Mouse (Mus musculus) neural tube, embryonic 15.5 days (tissue): Measurements from ENCODE around the gene Mylk. TPM values are rescaled to one million over a fixed set of nuclear protein-coding genes. Genes with fewer than 3 reads are reported as not detected.
"Not testable (repeated sequence)": the region's sequence is repeated elsewhere in the genome, so short reads cannot be mapped to it uniquely, and the experiment has no call there.

Source experiments
- ATAC-seq: fragments of 200-750 bp; cut with Nextera tagmentation; 2 replicates; pipeline ENCODE4 v1.8.0; 2017; ENCODE audit warnings: mild to moderate bottlenecking, moderate TSS enrichment, moderate library complexity; ENCODE audit not compliant: low FRiP score
- H3K27ac ChIP-seq: fragments of 300-500 bp; sonication (generic); replicated peaks from 2 replicates; pipeline ENCODE4 v1.5.1; 2015; ENCODE audit warnings: mild to moderate bottlenecking, inconsistent platforms
- H3K27me3 ChIP-seq: fragments of 300-500 bp; sonication (generic); replicated peaks from 2 replicates; pipeline ENCODE4 v1.6.1; 2015; ENCODE audit warnings: inconsistent platforms
- H3K36me3 ChIP-seq: fragments of 300-500 bp; sonication (generic); 2 replicates; pipeline ENCODE4 v1.6.1; 2015; ENCODE audit warnings: inconsistent platforms
- H3K4me1 ChIP-seq: fragments of 300-500 bp; sonication (generic); 2 replicates; pipeline ENCODE4 v1.6.1; 2015; ENCODE audit warnings: inconsistent platforms
- H3K4me2 ChIP-seq: fragments of 300-500 bp; sonication (generic); 2 replicates; pipeline ENCODE4 v1.6.1; 2015; ENCODE audit warnings: inconsistent platforms, mild to moderate bottlenecking, moderate library complexity
- H3K4me3 ChIP-seq: fragments of 300-500 bp; sonication (generic); replicated peaks from 2 replicates; pipeline ENCODE4 v1.5.1; 2015; ENCODE audit warnings: mild to moderate bottlenecking, inconsistent platforms
- H3K9ac ChIP-seq: fragments of 300-500 bp; sonication (generic); replicated peaks from 2 replicates; pipeline ENCODE4 v1.6.1; 2015; ENCODE audit warnings: mild to moderate bottlenecking, inconsistent platforms
- H3K9me3 ChIP-seq: fragments of 300-500 bp; sonication (generic); replicated peaks from 2 replicates; pipeline ENCODE4 v1.6.1; 2016; ENCODE audit warnings: inconsistent platforms
- WGBS: fragments of 180-500 bp; shearing (Covaris S2); methylation state at CpG from one replicate; pipeline ENCODE4 v1.1.7; 2015; ENCODE audit warnings: mixed read lengths; 5-methylcytosine and 5-hydroxymethylcytosine counted together
- polyA plus RNA-seq: library from polyadenylated mRNA; unstranded; fragments of >200 nt; fragmentation: Nextera tagmentation; extraction: Ambion mirVana; gene quantifications from 2 replicates; pipeline ENCODE4 v1.2.1, GENCODE M21; 2015

The Mylk gene
- polyA plus RNA-seq, 1 experiment from 2014 or later = 4.5 TPM

DNA sequence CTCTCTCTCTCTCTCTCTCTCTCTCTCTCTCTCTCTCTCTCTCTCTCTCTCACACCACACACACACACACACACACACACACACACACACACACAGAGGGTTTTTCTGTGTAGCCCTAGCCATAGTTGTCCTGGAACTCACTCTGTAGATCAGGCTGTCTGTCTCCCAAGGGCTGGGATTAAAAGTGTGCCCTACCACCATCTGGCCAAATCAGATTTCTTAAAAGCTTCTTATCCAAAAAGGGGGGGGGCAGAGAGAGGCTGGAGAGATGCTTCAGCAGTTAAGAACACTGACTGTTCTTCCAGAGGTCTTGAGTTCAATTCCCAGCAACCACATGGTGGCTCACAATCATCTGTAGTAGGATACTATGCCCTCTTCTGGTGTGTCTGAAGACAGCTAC is 68.2 kb downstream of the Mylk start:
- H3K27me3 ChIP-seq, H3K4me1 ChIP-seq, H3K36me3 ChIP-seq, ATAC-seq, H3K9ac ChIP-seq, H3K4me2 ChIP-seq, H3K9me3 ChIP-seq, H3K4me3 ChIP-seq, H3K27ac ChIP-seq: not testable (repeated sequence)

DNA sequence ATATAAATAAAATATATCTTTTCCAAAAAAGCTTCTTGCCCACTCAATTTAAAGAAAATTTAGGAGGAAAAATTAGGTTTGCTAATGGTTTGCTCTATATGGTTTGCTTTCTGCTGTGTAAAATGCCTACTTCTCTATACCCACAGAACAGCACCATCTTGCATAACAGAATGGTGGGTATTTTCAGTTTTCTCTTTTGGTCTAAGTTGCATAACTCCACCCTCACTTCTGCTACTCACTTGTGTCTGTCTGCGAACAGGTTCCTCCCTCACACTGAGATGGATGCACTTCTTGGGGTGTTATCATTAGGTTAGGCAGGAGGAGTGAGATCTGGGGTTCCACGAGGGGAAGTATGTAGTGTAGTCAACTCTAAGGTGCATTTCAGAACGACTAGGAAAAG is 68.6 kb downstream of the Mylk start:
- no peak overlapping the region for H3K4me3 ChIP-seq
- no peak overlapping the region for H3K4me2 ChIP-seq
- no peaks in the 10 kb centered on the region for H3K4me1 ChIP-seq
- no peaks in the 10 kb centered on the region for H3K27me3 ChIP-seq
- H3K9ac ChIP-seq = no peak overlapping the region
- no peak for ATAC-seq
- H3K27ac ChIP-seq = no peak overlapping the region
- WGBS = 83% methylated on average over 3 of the region's 3 CpGs
- H3K9me3 ChIP-seq = no peaks in the 10 kb centered on the region
- no peaks in the 10 kb centered on the region for H3K36me3 ChIP-seq

DNA sequence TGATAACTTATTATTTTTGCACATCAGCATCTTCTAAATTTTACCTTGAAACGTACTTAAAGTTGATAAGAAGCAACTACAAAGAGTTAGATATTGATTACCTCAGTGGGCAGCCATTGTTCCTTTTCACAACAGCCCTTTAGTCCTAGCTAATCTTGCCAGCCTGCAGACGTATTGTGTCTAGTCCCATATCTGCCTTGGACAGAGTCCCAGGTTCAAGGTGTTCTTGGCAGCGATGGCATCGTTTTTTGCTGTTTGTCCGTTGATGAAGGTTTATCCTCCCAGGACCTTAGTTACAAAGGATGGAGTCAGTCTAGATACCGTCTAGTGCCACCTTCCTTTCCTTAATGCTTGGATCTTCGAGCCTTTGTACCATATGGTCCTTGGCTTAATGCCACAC is 69.6 kb downstream of the Mylk start:
- no peak overlapping the region for H3K4me2 ChIP-seq
- WGBS = 85% methylated on average over 7 of the region's 7 CpGs
- H3K9me3 ChIP-seq = no peaks in the 10 kb centered on the region
- H3K9ac ChIP-seq = no peak overlapping the region
- H3K36me3 ChIP-seq = no peaks in the 10 kb centered on the region
- ATAC-seq = no peak
- no peaks in the 10 kb centered on the region for H3K4me1 ChIP-seq
- H3K4me3 ChIP-seq = no peak overlapping the region
- H3K27me3 ChIP-seq = no peaks in the 10 kb centered on the region
- H3K27ac ChIP-seq = no peak overlapping the region

DNA sequence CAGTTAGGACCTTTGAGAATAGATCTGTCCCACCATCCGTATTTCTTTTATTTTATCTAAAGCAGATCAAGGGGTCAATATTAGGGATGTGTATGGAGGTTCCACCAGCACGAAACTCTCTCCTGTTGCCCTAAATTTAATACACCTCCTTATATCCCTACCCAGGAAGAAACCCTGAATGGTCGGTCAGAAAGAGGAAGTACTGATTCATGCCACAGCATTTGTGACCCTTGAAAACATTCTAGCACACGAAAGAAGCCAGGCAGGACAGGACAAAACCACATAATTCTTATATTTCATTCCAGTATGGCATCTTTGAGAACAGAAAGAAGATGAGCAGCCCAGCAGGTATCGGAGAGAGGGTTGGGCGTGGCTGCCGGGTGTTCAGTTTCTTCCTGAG is 71.5 kb downstream of the Mylk start:
- Histone ChIP-seq H3K27ac (no peak overlapping the region), H3K9ac (no peak overlapping the region), H3K36me3 (no peaks in the 10 kb centered on the region), H3K27me3 (no peaks in the 10 kb centered on the region), H3K4me2 (no peak overlapping the region), H3K9me3 (no peaks in the 10 kb centered on the region), H3K4me3 (no peak overlapping the region), H3K4me1 (no peaks in the 10 kb centered on the region)
- 87% methylated on average over 7 of the region's 7 CpGs for WGBS
- no peak for ATAC-seq

DNA sequence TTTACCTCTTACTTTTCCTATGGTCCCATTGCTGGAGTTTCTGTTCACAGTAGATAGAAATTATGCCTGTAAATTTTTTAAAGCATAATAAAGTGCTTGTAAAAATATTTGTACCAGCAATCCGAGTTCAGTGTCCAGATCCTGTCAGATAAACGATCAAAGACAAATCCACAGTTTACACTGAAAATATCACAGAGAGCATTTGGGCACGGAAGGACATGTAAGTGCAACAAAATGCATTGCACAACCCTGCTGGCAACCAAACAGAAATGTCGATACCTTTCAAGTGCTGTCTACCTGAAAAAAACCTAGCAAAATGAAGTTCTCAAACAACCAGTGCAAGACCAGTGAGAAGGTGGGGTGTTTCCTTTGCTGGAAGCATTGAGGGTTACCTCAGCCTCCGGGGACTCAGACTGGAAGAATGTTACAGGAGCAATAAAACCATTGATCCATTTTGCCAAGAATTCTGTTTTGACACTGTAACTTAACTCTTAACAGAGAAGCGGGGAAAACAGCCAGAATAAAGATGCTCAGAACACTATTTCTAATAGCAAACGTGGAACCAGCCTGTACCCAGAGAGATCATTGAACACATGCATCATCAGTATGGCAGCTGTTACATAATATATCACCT is 80.2 kb downstream of the Mylk start:
- H3K4me2 ChIP-seq = no peak overlapping the region
- H3K27me3 ChIP-seq = no peaks in the 10 kb centered on the region
- no peak overlapping the region for H3K4me3 ChIP-seq
- H3K36me3 ChIP-seq = no peaks in the 10 kb centered on the region
- H3K9ac ChIP-seq = no peak overlapping the region
- H3K27ac ChIP-seq = no peak overlapping the region
- no peak for ATAC-seq
- 74% methylated on average over 7 of the region's 7 CpGs for WGBS
- no peaks in the 10 kb centered on the region for H3K9me3 ChIP-seq
- no peaks in the 10 kb centered on the region for H3K4me1 ChIP-seq

DNA sequence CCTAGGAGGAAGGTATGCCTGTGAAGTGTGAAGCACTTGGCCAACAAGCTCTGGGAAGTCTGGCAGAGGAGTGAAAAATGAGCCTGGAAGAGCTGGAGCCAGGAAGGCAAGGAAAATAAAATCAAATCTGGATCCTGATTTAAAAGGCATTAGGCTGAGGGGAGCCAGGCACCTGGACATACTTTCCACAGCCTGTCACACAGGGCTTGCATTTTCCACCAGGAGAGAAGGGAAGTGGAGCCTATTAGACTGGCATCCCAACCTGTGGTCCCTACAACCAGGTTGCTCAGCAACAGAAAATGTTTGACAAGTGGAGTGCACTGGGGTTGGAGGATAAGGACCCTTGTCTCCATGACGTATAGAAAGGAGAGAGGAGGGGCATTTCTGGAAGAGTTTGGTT is 89.5 kb downstream of the Mylk start:
- no peak overlapping the region for H3K4me2 ChIP-seq
- 48% methylated on average over 1 of the region's 1 CpGs for WGBS
- no peak overlapping the region for H3K9ac ChIP-seq
- ATAC-seq = no peak
- no peaks in the 10 kb centered on the region for H3K27me3 ChIP-seq
- no peaks in the 10 kb centered on the region for H3K9me3 ChIP-seq
- H3K27ac ChIP-seq = no peak overlapping the region
- H3K4me3 ChIP-seq = no peak overlapping the region
- H3K36me3 ChIP-seq = no peaks in the 10 kb centered on the region
- H3K4me1 ChIP-seq = no peaks in the 10 kb centered on the region

DNA sequence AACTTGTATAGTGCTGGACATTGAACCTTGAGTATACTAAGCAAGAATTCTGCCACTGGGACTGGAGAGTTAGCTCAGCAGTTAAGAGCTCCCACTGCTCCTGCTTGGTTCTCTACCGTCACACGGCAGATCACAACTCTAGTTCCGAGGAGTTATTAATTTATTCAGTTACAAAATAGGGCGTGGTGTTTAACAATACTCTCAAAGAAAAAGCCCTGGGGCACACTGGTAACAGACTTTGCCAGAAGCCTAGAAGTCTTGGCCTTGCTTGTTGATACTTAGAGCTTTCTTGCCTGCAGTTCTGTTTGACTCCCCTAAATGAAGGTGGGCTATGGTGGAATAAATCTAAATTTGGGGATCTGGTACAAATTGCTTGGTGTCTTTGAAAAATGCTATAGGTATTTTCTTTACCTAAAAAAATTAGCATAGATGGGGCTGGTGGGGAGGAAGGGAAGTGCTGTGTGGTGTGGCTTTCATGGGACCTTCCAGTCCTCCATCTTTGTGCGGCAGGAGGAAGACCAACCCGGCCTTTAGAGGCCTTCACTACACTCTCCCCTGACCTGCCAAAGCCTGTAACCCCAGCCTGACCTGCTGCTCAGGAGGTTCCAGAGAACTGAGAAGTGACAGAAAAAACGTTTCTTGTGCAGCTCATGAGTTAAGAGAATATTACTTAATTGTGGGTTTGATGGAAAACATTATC is 94.1 kb downstream of the Mylk start:
- Histone ChIP-seq H3K36me3 (no peaks in the 10 kb centered on the region), H3K27me3 (no peaks in the 10 kb centered on the region), H3K4me3 (no peak overlapping the region), H3K27ac (no peak overlapping the region), H3K9ac (no peak overlapping the region), H3K9me3 (0 out of 2 replicates have a peak, but pooled peaks cover 8% of the 10 kb centered on the region), H3K4me1 (no peaks in the 10 kb centered on the region), H3K4me2 (no peak overlapping the region)
- WGBS = 79% methylated on average over 7 of the region's 7 CpGs
- no peak for ATAC-seq

DNA sequence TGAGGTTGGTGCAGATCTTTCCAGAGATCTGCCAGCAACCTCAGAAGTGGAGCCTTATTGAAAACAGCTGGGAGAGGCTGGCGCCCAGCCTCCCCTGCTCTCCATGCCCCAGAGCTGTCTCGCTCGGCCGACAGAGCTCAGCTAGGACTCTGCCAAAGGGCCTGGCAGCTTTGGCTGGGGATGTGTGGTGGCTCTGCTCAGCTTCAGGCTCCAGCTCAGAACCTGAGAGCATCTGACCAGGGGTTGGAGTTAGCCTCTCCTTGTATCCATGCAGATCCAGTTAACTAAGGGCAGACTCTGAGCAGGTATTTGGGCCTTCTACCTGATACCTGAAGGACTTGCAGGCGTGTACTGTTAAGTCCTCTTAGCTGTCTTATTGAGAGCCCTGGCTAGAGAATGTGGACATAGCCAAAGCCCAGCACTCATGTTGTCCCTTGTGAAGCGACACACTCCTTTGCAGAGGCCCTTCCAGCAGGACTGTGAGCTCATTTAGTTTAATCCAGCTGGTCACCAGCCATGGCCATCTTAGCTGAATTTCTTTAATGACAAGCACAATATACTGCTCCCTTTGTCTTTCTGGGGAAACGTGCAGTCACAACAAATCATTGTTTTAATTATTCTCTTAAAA is 94.8 kb downstream of the Mylk start:
- Histone ChIP-seq H3K9ac (no peak overlapping the region), H3K27ac (no peak overlapping the region), H3K4me1 (no peaks in the 10 kb centered on the region), H3K27me3 (no peaks in the 10 kb centered on the region), H3K4me3 (no peak overlapping the region), H3K36me3 (no peaks in the 10 kb centered on the region), H3K9me3 (0 out of 2 replicates have a peak, but pooled peaks cover 8% of the 10 kb centered on the region), H3K4me2 (no peak overlapping the region)
- WGBS = 84% methylated on average over 7 of the region's 7 CpGs
- no peak for ATAC-seq

DNA sequence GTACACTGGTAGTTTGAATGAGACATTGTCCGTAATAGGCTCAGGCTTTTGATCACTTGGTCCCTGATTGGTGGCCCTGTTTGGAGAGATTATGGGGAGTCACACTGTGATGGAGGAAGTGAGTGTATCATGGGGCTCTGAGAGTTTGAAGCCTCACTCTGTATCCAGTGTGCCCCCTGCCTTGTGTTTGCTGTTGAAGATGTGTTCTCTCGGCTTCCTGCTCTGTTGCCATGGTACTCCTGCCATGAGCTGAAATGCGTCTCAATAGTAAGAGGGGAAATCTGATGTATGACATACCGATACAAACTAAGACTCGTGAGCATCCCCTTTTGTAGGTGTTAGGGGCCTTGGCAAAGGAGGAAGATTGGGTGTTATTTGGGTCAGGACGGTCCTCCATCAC is 99.8 kb downstream of the Mylk start:
- Histone ChIP-seq H3K4me3 (no peak overlapping the region), H3K36me3 (no peaks in the 10 kb centered on the region), H3K27me3 (no peaks in the 10 kb centered on the region), H3K9ac (no peak overlapping the region), H3K9me3 (0 out of 2 replicates have a peak, but pooled peaks cover 8% of the 10 kb centered on the region), H3K27ac (no peak overlapping the region), H3K4me2 (no peak overlapping the region), H3K4me1 (no peaks in the 10 kb centered on the region)
- WGBS = 59% methylated on average over 6 of the region's 6 CpGs
- no peak for ATAC-seq

DNA sequence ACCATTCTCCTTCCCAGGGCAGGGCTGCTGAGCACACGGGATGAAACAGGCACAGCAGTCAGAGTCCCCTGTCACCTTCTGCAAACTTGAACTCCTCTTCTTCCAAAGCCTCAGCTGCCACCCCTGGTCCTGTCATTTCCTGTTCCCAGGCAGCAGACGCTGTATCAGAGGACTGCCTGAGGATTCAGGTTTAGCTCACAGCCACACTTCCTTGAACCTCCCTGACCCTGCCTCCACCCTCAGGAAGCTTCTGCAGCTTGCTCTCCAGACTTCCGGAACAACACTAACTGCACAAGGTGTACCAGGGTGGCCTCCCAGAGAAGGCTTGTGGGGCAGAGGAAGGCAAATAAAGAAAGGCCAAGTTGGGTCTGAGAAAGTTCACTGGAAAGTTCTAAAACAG is 102.6 kb downstream of the Mylk start:
- WGBS = 72% methylated on average over 3 of the region's 3 CpGs
- Histone ChIP-seq H3K4me2 (no peak overlapping the region), H3K27me3 (no peaks in the 10 kb centered on the region), H3K36me3 (no peaks in the 10 kb centered on the region), H3K4me3 (no peak overlapping the region), H3K9me3 (no peaks in the 10 kb centered on the region), H3K9ac (no peak overlapping the region), H3K27ac (no peak overlapping the region), H3K4me1 (no peaks in the 10 kb centered on the region)
- no peak for ATAC-seq

DNA sequence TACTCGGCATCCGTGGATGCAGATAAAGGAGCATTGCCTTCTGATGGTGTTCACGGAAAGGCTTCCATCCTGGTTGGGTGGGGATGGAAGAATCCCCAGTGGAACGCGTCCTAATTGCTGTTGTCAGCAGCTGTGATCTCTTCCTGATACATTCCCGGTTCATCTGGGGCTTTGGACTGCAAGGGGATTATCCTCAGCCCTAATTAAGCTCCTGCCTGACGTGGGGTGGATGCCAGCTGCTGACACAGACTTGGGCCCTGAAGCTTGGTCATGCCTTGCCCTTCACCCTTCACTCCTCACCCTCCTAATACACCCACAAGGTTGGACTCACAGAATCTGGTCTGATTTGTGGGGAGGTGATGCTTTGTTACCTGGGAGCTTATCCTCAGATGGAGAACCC is 109.1 kb downstream of the Mylk start:
- H3K4me3 ChIP-seq = no peak overlapping the region
- H3K27ac ChIP-seq = no peak overlapping the region
- no peaks in the 10 kb centered on the region for H3K27me3 ChIP-seq
- H3K4me1 ChIP-seq = peaks cover 6% of the 10 kb centered on the region
- H3K4me2 ChIP-seq = no peak overlapping the region
- 62% methylated on average over 7 of the region's 7 CpGs for WGBS
- ATAC-seq = no peak
- no peak overlapping the region for H3K9ac ChIP-seq
- H3K9me3 ChIP-seq = no peaks in the 10 kb centered on the region
- no peaks in the 10 kb centered on the region for H3K36me3 ChIP-seq

DNA sequence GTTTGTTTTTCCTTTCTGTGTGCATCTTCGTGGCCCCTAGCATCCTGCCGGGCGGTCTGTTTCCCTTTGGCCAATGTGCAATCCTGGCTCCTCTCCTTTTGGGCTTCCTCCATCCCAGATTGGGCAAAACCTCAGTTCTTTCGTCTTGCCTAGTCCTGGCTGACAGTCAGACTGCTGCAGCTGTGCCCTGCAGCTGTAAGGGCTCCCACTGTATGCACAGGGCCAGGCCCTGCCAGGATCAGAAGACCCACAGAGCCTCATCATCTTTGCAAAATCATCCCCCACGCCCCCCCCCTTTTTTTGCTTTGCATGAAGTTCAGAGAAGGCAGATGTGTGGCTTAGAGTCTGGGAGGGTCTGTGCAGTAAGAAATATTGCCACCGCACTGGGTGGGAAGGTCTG is 110.1 kb downstream of the Mylk start:
- no peak for ATAC-seq
- Histone ChIP-seq H3K9me3 (no peaks in the 10 kb centered on the region), H3K36me3 (no peaks in the 10 kb centered on the region), H3K27ac (no peak overlapping the region), H3K4me2 (no peak overlapping the region), H3K4me3 (no peak overlapping the region), H3K27me3 (no peaks in the 10 kb centered on the region), H3K9ac (no peak overlapping the region), H3K4me1 (peaks cover 6% of the 10 kb centered on the region)
- 78% methylated on average over 6 of the region's 6 CpGs for WGBS
